Mouse (Mus musculus) heart, adult 2 months (tissue): ENCODE measurements around the gene 1700092M07Rik.

ENCODE experiments used
- CTCF ChIP-seq: fragments of 200-600 bp; IDR thresholded peaks from 2 replicates; pipeline ENCODE4 v1.8.1; 2022; ENCODE audit warnings: antibody characterized with exemption, mild to moderate bottlenecking, moderate library complexity
- EP300 ChIP-seq: fragments of 200-500 bp; IDR thresholded peaks from 2 replicates; pipeline ENCODE4 v1.6.1; 2011; ENCODE audit warnings: low read depth, low read length, control low read depth; ENCODE audit not compliant: insufficient read depth
- POLR2A ChIP-seq: fragments of 200-500 bp; IDR thresholded peaks from 2 replicates; pipeline ENCODE4 v1.6.1; 2011; ENCODE audit warnings: mild to moderate bottlenecking, low read depth, low read length, control low read depth; ENCODE audit not compliant: insufficient read depth

DNA sequence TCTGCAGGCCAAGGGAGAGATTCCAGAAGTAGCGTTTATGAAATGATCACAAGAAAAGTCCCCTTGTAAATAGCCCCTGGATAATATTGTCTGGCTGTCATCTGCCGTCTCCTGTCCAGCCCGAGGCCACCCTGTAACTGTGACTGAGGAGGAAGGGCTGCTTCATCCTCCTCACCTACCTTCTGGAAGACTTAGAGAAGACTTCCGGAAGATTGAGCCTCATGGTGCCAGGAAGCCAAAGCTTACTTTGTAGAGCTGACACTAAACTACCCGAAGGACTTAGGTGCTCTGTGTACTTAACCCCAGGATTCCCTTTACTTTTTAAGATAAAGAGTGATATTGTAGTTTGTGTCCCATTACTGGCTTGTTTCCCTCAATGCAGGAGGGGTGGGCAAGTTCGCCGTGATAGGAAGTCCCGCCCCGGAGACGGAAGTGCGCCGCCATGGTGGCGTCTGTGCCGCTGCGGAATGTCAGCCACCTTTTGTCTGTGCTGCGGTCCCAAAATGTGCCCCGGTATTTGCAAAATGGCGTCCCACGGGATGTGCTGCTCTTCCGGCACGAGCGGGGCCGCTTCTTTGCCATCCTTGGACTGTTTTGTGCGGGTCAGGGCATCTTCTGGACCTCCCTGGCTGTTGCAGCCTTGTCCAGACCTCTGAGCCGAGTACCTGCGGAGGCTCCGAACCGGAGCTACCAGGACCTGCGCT, 30.2 kb downstream of the 1700092M07Rik start, which contains the start of gene Tmem223:
- TF ChIP-seq POLR2A (peak; percentile 96), CTCF (peak; percentile 18; the same call in 1 of the 2 replicates), EP300 (0 out of 2 replicates have a peak, but pooled peaks have one; percentile 41)
